Mouse (Mus musculus) thymus, adult 2 months (tissue): ENCODE data around the gene Ddx4. TPM values are rescaled to one million over a fixed set of nuclear protein-coding genes. Genes with fewer than 3 reads are reported as not detected.

Source experiments
- DNase-seq: peaks from one replicate; pipeline ENCODE4 v3.0.0; 2021
- H3K27ac ChIP-seq: fragments of 200-500 bp; 2 replicates; pipeline ENCODE4 v1.5.1; 2012; ENCODE audit warnings: low read length, control low read depth; ENCODE audit not compliant: control insufficient read depth, insufficient read depth
- H3K27me3 ChIP-seq: fragments of 200-500 bp; 2 replicates; pipeline ENCODE4 v1.6.1; 2012; ENCODE audit warnings: mild to moderate bottlenecking, low read length, moderate library complexity, mixed read lengths; ENCODE audit not compliant: control insufficient read depth, insufficient read depth
- H3K36me3 ChIP-seq: fragments of 200-500 bp; 2 replicates; pipeline ENCODE4 v1.6.1; 2012; ENCODE audit warnings: mild to moderate bottlenecking, low read length, moderate library complexity; ENCODE audit not compliant: control insufficient read depth, insufficient read depth
- H3K4me1 ChIP-seq: fragments of 200-500 bp; replicated peaks from 2 replicates; pipeline ENCODE4 v1.6.1; 2012; ENCODE audit warnings: low read length; ENCODE audit not compliant: control insufficient read depth, insufficient read depth
- H3K4me3 ChIP-seq: fragments of 200-500 bp; 2 replicates; pipeline ENCODE4 v1.5.1; 2012; ENCODE audit warnings: mild to moderate bottlenecking, low read length, control low read depth, moderate library complexity; ENCODE audit not compliant: control insufficient read depth, insufficient read depth
- CTCF ChIP-seq: fragments of 200-500 bp; IDR thresholded peaks from 2 replicates; pipeline ENCODE4 v1.5.1; 2012; ENCODE audit warnings: mild to moderate bottlenecking, control low read depth, low read length, moderate library complexity, borderline replicate concordance; ENCODE audit not compliant: control insufficient read depth, poor library complexity, insufficient read depth; ENCODE audit errors: extremely low read depth
- POLR2A ChIP-seq: fragments of 200-500 bp; IDR thresholded peaks from 2 replicates; pipeline ENCODE4 v1.6.1; 2012; ENCODE audit warnings: mild to moderate bottlenecking, low read length, control low read depth, moderate library complexity; ENCODE audit not compliant: control insufficient read depth, poor library complexity, insufficient read depth; ENCODE audit errors: extremely low read depth
- WGBS: fragments of 180-500 bp; shearing (Covaris S2); methylation state at CpG from one replicate; pipeline ENCODE4 v1.1.7; 2018; 5-methylcytosine and 5-hydroxymethylcytosine counted together
- polyA plus RNA-seq: library from polyadenylated mRNA; depleted of rRNA; stranded (reverse); fragments of >200 nt; gene quantifications from 2 replicates; pipeline ENCODE4 v1.2.3, GENCODE M21; 2012; rRNA removed

Gene Ddx4
- polyA plus RNA-seq, 1 experiment, result 0.08 TPM

- no peak for TF ChIP-seq POLR2A
- no peak for TF ChIP-seq CTCF
- Histone ChIP-seq H3K36me3 (no peaks in the 10 kb centered on the region), H3K27me3 (no peaks in the 10 kb centered on the region), H3K4me1 (no peaks in the 10 kb centered on the region), H3K27ac (no peak overlapping the region), H3K4me3 (no peak overlapping the region)
- DNase-seq, result no peak
Observed at GRCm38 (mm10) chr13:112573800-112574199, 78.5 kb downstream of the Ddx4 start.

- TF ChIP-seq POLR2A (no peak), CTCF (no peak)
- WGBS, result 91% methylated on average over 5 of the region's 5 CpGs
- Histone ChIP-seq H3K36me3 (no peaks in the 10 kb centered on the region), H3K4me3 (no peak overlapping the region), H3K27me3 (no peaks in the 10 kb centered on the region), H3K27ac (no peak overlapping the region), H3K4me1 (no peaks in the 10 kb centered on the region)
- no peak for DNase-seq
Observed at GRCm38 (mm10) chr13:112570768-112571167, 81.5 kb downstream of the Ddx4 start.

GRCm38 (mm10) chr13:112569606-112570005, 82.7 kb downstream of the Ddx4 start:
- no peaks in the 10 kb centered on the region for H3K27me3 ChIP-seq
- H3K4me1 ChIP-seq, result no peaks in the 10 kb centered on the region
- TF ChIP-seq CTCF (no peak), POLR2A (no peak)
- H3K36me3 ChIP-seq, result no peaks in the 10 kb centered on the region
- H3K27ac ChIP-seq, result no peak overlapping the region
- 80% methylated on average over 4 of the region's 4 CpGs for WGBS
- no peak for DNase-seq
- no peak overlapping the region for H3K4me3 ChIP-seq

DNA sequence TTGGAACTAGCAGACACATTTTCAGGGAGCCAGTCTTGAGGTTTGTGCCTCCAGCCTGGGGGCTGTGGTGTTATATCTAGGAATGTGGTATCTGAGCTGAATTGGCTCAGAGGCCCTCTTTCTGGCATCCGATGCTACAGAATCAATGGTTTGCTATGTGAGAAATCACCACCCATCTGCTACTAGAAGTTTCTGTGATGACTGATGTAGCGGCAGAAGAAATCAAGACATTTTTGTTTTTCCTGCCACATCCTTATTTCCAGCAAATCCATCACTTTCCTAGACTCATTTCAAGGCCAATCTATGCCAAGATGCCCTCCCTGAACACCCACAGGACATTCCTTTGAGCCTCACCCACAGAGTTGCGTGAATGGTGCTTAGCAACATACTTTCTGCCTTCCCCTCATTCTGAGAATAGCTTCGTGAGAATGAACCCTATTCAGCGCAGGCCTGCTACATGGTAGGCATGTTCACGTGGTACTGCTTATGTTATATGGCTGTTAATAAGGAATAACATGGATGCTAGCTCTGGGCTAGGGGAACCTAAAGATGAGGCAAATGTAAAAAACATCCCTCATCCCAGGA, 91.6 kb downstream of the Ddx4 start:
- Histone ChIP-seq H3K27ac (no peak overlapping the region), H3K27me3 (no peaks in the 10 kb centered on the region), H3K4me3 (no peak overlapping the region), H3K36me3 (no peaks in the 10 kb centered on the region), H3K4me1 (no peaks in the 10 kb centered on the region)
- DNase-seq, result no peak
- WGBS, result 96% methylated on average over 6 of the region's 6 CpGs
- TF ChIP-seq POLR2A (no peak), CTCF (no peak)

- DNase-seq, result no peak
- Histone ChIP-seq H3K27me3 (no peaks in the 10 kb centered on the region), H3K4me3 (no peak overlapping the region), H3K4me1 (no peaks in the 10 kb centered on the region), H3K27ac (no peak overlapping the region), H3K36me3 (no peaks in the 10 kb centered on the region)
- 87% methylated on average over 2 of the region's 2 CpGs for WGBS
- TF ChIP-seq POLR2A (no peak), CTCF (no peak)
Observed at GRCm38 (mm10) chr13:112556501-112556900, 95.8 kb downstream of the Ddx4 start.

DNA sequence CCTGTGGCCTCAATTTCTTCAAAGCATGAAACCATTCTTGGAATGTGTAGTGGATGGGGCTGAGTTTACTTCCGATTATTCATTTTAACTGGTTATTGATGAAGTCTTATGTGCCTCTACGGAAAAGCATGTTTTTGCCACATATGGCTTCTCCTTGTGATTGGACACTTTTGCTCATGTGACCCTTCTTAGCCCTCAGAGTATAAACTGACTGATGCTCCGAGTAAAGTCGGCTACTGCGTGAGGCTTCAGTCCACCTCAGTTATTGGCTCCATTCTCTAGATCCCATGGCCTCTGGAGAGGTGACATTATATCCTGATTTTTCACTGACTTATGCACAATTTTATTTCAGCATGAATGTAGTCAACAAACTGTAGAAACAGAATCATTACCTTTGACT, 99.0 kb downstream of the Ddx4 start:
- TF ChIP-seq CTCF (no peak), POLR2A (no peak)
- no peak for DNase-seq
- Histone ChIP-seq H3K36me3 (no peaks in the 10 kb centered on the region), H3K4me3 (no peak overlapping the region), H3K4me1 (no peaks in the 10 kb centered on the region), H3K27ac (no peak overlapping the region), H3K27me3 (no peaks in the 10 kb centered on the region)
- over 99% methylated on average over 5 of the region's 5 CpGs for WGBS

GRCm38 (mm10) chr13:112551641-112552548, 100.4 kb downstream of the Ddx4 start:
- Histone ChIP-seq H3K4me1 (no peaks in the 10 kb centered on the region), H3K4me3 (no peak overlapping the region), H3K27ac (no peak overlapping the region), H3K27me3 (no peaks in the 10 kb centered on the region), H3K36me3 (no peaks in the 10 kb centered on the region)
- DNase-seq, result no peak
- TF ChIP-seq CTCF, result no peak
- TF ChIP-seq POLR2A, result no peak
- 17% methylated on average over 7 of the region's 7 CpGs for WGBS

Other genes starting within 250 kb of the Ddx4 start
- gene Il6st, start 188.4 kb downstream of the Ddx4 start, polyA plus RNA-seq, result 38.1 and 45.8 TPM in 2 replicates
- 0.22 and 0.23 TPM in 2 replicates for gene Il31ra, start 58.1 kb downstream of the Ddx4 start, polyA plus RNA-seq
- 71.2 and 73.3 TPM in 2 replicates for gene Slc38a9, start 8.3 kb upstream of the Ddx4 start, polyA plus RNA-seq
- 10.4 and 13.5 TPM in 2 replicates for gene Plpp1, start 148.3 kb upstream of the Ddx4 start, polyA plus RNA-seq